Mouse (Mus musculus) midbrain, embryonic 15.5 days (tissue): Measurements from ENCODE around the gene Kdelr1. TPM values are rescaled to one million over a fixed set of nuclear protein-coding genes. Genes with fewer than 3 reads are reported as not detected.

Experiments used
- ATAC-seq: fragments of 200-750 bp; cut with Nextera tagmentation; replicated peaks from 2 replicates; pipeline ENCODE4 v1.8.0; 2017; ENCODE audit warnings: moderate TSS enrichment
- H3K27ac ChIP-seq: fragments of 300-500 bp; sonication (generic); 2 replicates; pipeline ENCODE4 v1.5.1; 2015; ENCODE audit warnings: mild to moderate bottlenecking, inconsistent platforms
- H3K27me3 ChIP-seq: fragments of 300-500 bp; sonication (generic); replicated peaks from 2 replicates; pipeline ENCODE4 v1.6.1; 2015; ENCODE audit warnings: inconsistent platforms
- H3K36me3 ChIP-seq: fragments of 300-500 bp; sonication (generic); replicated peaks from 2 replicates; pipeline ENCODE4 v1.6.1; 2015; ENCODE audit warnings: inconsistent platforms
- H3K4me1 ChIP-seq: fragments of 300-500 bp; sonication (generic); 2 replicates; pipeline ENCODE4 v1.6.1; 2015; ENCODE audit warnings: inconsistent platforms
- H3K4me2 ChIP-seq: fragments of 300-500 bp; sonication (generic); 2 replicates; pipeline ENCODE4 v1.6.1; 2015; ENCODE audit warnings: inconsistent platforms, mild to moderate bottlenecking, moderate library complexity
- H3K4me3 ChIP-seq: fragments of 300-500 bp; sonication (generic); 2 replicates; pipeline ENCODE4 v1.5.1; 2015; ENCODE audit warnings: mild to moderate bottlenecking, inconsistent platforms
- H3K9ac ChIP-seq: fragments of 300-500 bp; sonication (generic); 2 replicates; pipeline ENCODE4 v1.6.1; 2015; ENCODE audit warnings: mild to moderate bottlenecking, inconsistent platforms
- H3K9me3 ChIP-seq: fragments of 300-500 bp; sonication (generic); 2 replicates; pipeline ENCODE4 v1.6.1; 2016; ENCODE audit warnings: inconsistent platforms
- WGBS: fragments of 180-500 bp; shearing (Covaris S2); methylation state at CpG from one replicate; pipeline ENCODE4 v1.1.7; 2015; ENCODE audit warnings: mixed read lengths; 5-methylcytosine and 5-hydroxymethylcytosine counted together
- polyA plus RNA-seq: library from polyadenylated mRNA; unstranded; fragments of >200 nt; fragmentation: Nextera tagmentation; extraction: Ambion mirVana; gene quantifications from 2 replicates; pipeline ENCODE4 v1.2.1, GENCODE M21; 2015

Gene Kdelr1
- polyA plus RNA-seq, 1 experiment from 2014 or later = 53.0 TPM

DNA sequence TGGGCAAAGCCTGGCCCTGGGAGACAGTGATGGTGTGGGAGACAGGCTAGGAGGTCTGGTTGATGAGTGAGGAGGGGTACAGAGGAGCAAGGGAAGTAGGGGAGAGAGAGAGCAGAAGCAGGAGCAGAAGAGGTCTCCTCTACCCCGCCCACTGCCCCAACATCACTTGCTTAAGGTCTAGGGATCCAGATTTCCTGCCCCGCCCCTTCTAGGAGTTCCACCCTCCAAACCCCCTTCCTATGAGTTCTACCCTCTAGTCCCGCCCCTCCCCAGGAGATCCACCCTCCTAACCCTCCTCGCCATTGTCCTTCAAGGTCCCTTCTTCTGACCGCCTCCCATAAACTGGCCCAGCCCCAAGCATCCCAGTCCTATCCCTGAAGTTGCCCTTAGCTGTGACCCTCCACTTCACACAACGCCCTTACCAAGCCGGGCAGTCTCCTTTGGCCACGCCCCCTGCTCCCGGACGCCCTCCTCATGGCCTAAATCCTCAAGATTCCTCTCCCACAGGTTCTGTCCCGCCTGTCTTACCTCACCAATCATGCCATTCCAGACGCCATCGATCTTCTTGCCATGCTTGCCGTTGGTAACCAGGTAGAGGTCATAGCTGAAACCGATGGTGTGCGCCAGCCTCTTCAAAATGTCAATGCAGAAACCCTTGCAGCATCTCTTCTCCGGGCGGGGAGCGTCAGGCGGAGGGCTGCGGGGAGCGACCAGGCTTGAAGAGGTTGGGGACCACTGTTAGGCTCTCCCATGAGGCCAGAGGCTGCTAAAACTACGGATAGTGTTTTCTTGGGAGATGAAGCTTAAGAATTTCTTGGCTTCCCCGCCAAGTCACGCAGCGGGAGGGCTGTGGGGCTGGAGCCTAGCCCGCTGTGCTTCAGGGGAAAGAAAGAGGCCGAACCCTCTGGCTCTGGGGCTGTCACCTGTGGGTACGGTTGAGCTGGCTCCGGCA is 15.3 kb upstream of the Kdelr1 start:
- Histone ChIP-seq H3K4me2 (peak overlapping the region; percentile 50), H3K9me3 (no peaks in the 10 kb centered on the region), H3K27ac (no peak overlapping the region), H3K9ac (peak overlapping the region; percentile 14; the same call in 1 of the 2 replicates), H3K4me3 (peak overlapping the region; percentile 24), H3K36me3 (no peaks in the 10 kb centered on the region), H3K27me3 (peaks cover 18% of the 10 kb centered on the region), H3K4me1 (peaks cover 17% of the 10 kb centered on the region)
- no peak for ATAC-seq
- WGBS = 6% methylated on average over 30 of the region's 30 CpGs

DNA sequence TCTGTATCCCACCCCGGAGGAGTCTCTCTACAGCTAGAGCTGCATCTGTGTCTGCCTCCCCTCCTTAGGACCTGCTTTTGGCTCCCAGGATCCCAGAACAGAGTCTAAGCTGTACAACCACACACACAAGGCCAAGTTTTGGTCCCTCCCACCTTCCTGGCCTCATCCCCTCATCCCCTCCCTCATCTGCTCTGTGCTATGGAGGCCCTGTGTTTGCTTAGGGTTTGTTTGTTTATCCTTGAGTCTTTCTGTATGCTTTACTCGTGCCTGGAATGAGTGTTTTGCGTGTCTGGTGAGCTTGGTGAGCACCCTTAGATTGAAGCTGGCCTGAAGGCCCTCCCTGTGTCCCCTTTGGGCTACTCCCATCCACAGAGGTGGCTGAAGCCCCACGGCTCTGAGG is 13.6 kb upstream of the Kdelr1 start:
- 69% methylated on average over 4 of the region's 4 CpGs for WGBS
- Histone ChIP-seq H3K4me1 (peaks cover 17% of the 10 kb centered on the region), H3K9me3 (no peaks in the 10 kb centered on the region), H3K4me3 (no peak overlapping the region), H3K9ac (no peak overlapping the region), H3K4me2 (no peak overlapping the region), H3K36me3 (no peaks in the 10 kb centered on the region), H3K27ac (no peak overlapping the region), H3K27me3 (peaks cover 21% of the 10 kb centered on the region)
- no peak for ATAC-seq

DNA sequence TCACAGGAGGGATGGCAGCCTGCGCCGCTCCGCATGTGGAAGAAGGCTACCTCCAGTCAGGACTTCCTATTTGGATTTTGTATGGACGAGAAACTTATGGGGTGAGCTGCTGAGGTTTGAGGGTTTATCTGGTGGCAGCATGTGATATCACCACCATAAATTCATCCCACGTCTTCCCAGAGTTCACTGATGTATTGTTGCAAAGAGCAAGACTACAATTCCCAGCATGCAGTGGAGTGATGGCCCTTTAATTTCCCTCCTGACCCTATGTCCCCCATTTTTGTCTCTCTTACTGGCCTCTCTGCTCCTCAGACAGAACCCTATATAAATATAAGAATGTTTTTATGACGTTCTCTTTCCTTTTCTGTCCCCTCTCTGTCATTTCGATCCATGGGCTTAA is 9.8 kb upstream of the Kdelr1 start:
- Histone ChIP-seq H3K36me3 (no peaks in the 10 kb centered on the region), H3K27me3 (peaks cover 7% of the 10 kb centered on the region; the same call in 1 of the 2 replicates), H3K9ac (no peak overlapping the region), H3K4me2 (no peak overlapping the region), H3K4me1 (peaks cover 23% of the 10 kb centered on the region), H3K9me3 (no peaks in the 10 kb centered on the region), H3K27ac (no peak overlapping the region), H3K4me3 (no peak overlapping the region)
- 87% methylated on average over 7 of the region's 7 CpGs for WGBS
- no peak for ATAC-seq

DNA sequence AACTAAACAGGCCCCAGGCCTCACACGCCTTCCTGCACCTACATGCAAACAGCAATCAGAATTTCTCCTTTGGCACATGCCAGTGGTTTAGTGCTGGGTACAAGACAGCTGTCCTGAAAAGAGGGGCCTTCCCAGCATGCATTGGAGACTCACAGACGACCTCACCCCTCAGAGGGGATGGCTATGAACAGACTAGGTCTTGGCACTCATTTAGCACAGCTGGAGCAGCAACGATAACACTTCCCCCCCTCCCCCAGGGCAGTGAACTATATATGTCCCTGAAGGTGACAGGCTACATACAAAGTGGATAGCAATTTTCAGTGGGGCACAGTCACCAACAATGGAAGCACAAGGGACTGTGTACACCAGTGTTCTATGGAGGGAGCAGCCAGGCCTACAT is 8.1 kb upstream of the Kdelr1 start:
- no peaks in the 10 kb centered on the region for H3K9me3 ChIP-seq
- no peak overlapping the region for H3K4me3 ChIP-seq
- peaks cover 38% of the 10 kb centered on the region for H3K4me1 ChIP-seq
- H3K27ac ChIP-seq = no peak overlapping the region
- WGBS = 63% methylated on average over 3 of the region's 3 CpGs
- no peak overlapping the region for H3K9ac ChIP-seq
- no peak overlapping the region for H3K4me2 ChIP-seq
- no peaks in the 10 kb centered on the region for H3K36me3 ChIP-seq
- ATAC-seq = no peak
- 0 out of 2 replicates have a peak, but pooled peaks cover 4% of the 10 kb centered on the region for H3K27me3 ChIP-seq

DNA sequence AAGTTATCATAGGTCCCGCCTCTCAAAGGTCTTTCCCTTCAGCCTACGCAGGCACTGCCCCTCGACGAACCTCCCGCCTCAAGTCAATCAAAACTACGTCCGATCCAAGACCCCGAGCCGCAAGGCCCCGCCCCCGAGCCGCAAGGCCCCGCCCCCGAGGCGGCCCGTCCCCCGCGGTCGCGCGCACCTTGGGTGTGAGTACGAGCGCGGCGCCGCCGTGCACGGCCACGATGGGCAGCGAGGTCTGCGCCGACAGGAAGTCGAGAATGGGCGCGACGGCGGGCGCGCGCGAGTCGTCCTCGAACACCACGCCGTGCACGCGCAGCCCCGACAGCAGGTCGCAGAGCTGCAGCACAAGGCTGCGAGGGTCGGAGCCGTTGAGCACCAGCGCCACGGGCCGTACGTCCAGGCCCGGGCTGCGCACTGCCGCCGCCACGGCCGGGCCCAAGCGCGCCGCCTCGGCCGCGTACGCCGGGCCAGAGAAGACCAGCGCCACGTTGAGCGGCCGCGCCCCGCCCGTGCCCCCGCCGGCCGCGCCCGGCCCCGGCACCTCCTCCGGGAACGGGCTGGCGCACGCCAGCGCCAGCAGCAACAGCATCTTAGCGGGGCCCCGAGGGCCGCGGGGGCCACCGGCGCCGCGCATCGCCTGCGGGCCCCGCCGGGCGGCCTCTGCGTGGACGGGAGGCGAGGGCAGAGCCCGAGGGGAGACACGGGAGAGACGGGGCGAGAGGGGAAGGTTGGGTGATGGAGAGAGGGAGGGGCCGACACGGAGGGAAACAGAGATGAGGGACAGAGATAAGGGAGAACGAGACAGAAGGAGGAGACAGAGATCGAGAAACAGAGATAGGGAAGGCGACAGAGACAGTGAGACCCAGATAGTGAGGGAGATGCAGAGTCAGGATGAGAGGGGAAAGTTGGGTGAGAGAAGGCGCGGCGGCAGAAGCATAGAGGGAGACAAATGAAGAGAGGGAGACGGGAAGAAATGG is 6.4 kb upstream of the Kdelr1 start:
- H3K27ac ChIP-seq = peak overlapping the region; percentile 78
- H3K9me3 ChIP-seq = no peaks in the 10 kb centered on the region
- peak overlapping the region; percentile 88 for H3K9ac ChIP-seq
- H3K4me1 ChIP-seq = peaks cover 47% of the 10 kb centered on the region
- WGBS = under 1% methylated on average over 103 of the region's 117 CpGs
- 0 out of 2 replicates have a peak, but pooled peaks cover 4% of the 10 kb centered on the region for H3K27me3 ChIP-seq
- peak overlapping the region; percentile 68 for H3K4me3 ChIP-seq
- ATAC-seq = peak; percentile 51
- peak overlapping the region; percentile 87 for H3K4me2 ChIP-seq
- H3K36me3 ChIP-seq = no peaks in the 10 kb centered on the region

DNA sequence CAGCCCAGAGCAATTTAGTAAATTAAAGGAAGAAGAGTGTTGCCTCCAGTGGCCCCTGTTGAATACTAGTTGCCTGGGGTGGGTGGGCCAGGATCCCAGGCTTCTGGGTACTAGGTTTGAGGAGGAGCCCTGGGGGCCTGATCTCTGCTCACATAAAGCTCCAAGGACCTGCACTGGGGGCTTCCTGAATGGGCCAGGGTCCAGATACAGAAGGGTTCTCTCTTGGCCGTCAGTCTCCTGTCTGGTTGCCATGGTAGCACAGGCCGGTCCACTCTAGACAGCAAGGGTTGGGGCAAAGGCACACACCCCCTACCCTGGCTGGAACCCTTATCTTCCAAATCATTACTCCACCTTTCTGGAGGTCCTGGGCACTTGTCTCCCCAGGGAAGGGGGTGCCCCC is 4.7 kb upstream of the Kdelr1 start:
- Histone ChIP-seq H3K4me3 (peak overlapping the region; percentile 68), H3K4me1 (peaks cover 47% of the 10 kb centered on the region), H3K9ac (no peak overlapping the region; the same call in 1 of the 2 replicates), H3K27me3 (no peaks in the 10 kb centered on the region), H3K27ac (no peak overlapping the region), H3K36me3 (no peaks in the 10 kb centered on the region), H3K4me2 (peak overlapping the region; percentile 87), H3K9me3 (no peaks in the 10 kb centered on the region)
- WGBS = 4% methylated on average over 2 of the region's 2 CpGs
- ATAC-seq = no peak

DNA sequence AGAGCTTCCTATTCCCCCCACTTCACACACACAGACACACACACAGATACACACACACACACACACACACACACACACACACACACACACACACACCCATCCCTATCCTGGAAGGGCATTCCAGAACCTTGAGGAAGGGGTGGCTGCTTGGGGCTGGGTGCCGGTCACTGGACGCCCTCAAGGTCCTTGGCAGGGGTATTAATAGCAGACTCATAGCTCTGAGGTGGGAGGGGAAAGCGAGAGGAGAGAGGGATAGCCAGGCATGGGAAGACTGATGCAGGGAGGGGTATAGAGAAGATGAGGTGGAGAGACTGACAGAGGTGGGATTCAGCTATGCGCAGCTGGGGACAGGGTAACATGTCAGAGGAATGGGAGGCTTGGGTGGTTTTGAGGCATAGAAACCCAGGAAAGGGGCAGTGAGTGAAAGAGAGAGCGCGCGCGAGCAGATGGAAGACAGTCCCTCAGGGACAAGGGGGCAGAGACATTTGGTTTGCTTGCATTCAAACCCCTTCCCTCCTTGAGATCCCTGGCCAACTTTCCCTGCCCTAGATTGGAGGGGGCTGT is 3.4 kb upstream of the Kdelr1 start:
- Histone ChIP-seq H3K9me3 (no peaks in the 10 kb centered on the region), H3K27ac (peak overlapping the region; percentile 14), H3K27me3 (no peaks in the 10 kb centered on the region), H3K4me2 (peak overlapping the region; percentile 87), H3K36me3 (no peaks in the 10 kb centered on the region), H3K4me1 (peaks cover 55% of the 10 kb centered on the region), H3K4me3 (peak overlapping the region; percentile 68), H3K9ac (peak overlapping the region; percentile 90)
- WGBS = 8% methylated on average over 8 of the region's 8 CpGs
- ATAC-seq = no peak

DNA sequence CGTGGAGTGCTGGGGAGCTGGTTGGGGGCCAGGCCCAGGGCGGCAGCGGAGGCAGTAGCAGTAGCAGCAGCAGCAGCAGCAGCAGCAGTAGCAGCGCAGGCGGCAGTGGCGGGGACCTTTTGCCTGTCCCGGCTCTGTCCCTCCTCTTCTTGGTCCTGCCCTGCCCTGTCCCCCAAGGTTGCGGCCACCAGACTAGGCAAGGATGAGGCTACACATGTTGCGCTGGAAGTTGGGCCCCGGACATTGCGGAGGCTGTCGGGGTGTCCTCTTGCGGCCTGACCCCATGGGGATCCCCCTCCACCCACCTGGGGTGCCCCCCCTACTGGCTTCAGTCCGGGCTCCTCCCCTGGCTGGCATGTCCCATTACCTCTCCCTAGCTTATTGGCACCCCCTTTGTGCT is 2.8 kb upstream of the Kdelr1 start:
- Histone ChIP-seq H3K4me2 (peak overlapping the region; percentile 87), H3K27ac (peak overlapping the region; percentile 14), H3K9me3 (no peaks in the 10 kb centered on the region), H3K4me1 (peaks cover 61% of the 10 kb centered on the region), H3K36me3 (no peaks in the 10 kb centered on the region; the same call in 1 of the 2 replicates), H3K4me3 (peak overlapping the region; percentile 68), H3K27me3 (no peaks in the 10 kb centered on the region), H3K9ac (peak overlapping the region; percentile 90)
- no peak for ATAC-seq
- WGBS = 5% methylated on average over 14 of the region's 14 CpGs

DNA sequence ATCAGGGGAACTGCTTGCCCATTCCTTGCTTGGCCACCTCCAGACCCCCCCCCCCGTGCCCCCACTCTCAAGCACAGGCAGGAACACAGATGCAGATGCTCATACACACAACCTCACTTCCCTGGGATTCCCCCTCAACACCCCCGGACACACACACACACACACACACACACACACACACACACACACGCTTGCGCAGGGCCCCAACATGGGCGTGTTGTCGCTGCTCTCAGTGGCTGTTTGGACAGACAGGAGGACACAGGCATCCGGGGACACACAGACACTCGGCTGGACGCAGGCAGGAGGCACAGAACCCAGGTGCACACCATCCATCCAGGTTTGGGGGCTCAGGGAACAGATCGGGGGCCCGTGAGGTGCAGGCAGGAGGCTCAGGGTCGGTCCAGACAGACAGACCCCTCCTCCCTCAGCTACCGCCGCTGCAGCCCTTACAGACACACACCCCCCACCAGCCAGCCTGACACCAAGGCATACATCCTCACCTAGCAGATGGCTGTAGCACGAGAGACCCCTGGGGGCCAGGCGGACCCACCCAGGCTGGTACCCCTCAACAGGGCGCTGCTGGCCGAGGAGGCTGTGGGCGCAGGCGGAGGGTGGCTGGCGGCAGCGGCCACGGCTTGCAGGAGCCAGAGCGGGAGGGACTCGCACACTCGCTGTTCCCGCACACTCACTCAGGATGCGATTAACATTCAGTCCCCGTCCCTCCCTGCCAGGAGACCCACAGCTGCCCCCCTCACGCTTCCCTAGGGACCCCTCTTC is 2.1 kb upstream of the Kdelr1 start:
- Histone ChIP-seq H3K4me1 (peaks cover 66% of the 10 kb centered on the region), H3K4me3 (peak overlapping the region; percentile 68), H3K36me3 (no peaks in the 10 kb centered on the region; the same call in 1 of the 2 replicates), H3K4me2 (peak overlapping the region; percentile 87), H3K9ac (peak overlapping the region; percentile 90), H3K9me3 (no peaks in the 10 kb centered on the region), H3K27ac (peak overlapping the region; percentile 68), H3K27me3 (no peaks in the 10 kb centered on the region)
- WGBS = 1% methylated on average over 30 of the region's 30 CpGs
- ATAC-seq = peak; percentile 31

DNA sequence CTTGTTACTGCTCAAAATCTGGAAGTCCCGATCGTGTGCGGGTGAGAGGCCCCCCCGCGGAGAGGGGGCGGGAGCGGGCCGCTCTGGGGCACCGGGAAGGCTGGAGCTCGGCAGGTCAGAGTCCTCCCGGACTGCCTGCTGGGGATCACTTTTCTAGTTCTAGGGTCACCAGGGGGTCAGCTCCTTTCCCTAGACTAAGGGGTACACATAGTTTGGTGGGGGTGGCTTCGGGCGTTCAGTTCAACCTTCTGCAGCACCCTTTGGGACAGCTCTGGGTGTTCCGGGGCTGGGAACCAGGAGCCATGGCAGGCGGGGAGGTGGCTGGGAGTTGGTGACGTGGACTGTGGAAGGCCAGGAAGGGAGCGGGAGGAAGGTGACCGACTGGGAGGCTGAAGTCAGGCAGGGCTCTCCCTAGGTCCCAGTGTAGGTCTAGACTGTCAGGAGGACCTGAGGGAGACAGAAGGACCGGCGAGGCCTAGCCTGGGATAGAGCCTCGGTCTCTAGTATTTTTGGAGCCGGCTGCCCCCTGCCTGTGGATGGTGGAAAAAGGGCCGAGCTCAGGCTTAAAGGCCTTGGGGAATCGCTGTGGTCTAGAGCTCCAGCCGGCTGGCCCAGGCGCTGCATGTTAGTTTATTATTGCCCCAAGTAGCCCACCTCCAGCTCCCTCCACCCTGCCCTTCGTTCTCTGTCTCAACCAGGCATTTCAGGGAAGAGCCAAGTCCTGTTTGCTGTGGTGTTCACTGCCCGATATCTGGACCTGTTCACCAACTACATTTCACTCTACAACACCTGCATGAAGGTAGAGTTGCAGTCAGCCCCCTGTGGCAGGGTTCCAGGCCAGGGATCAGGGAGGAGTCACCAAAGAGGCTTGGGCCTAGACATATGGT is 732 bp downstream of the Kdelr1 start:
- Histone ChIP-seq H3K4me3 (peak overlapping the region; percentile 64), H3K4me2 (peak overlapping the region; percentile 59), H3K9ac (peak overlapping the region; percentile 66), H3K27me3 (no peaks in the 10 kb centered on the region), H3K9me3 (no peaks in the 10 kb centered on the region), H3K4me1 (peaks cover 50% of the 10 kb centered on the region), H3K27ac (peak overlapping the region; percentile 83), H3K36me3 (peaks cover 12% of the 10 kb centered on the region; the same call in 1 of the 2 replicates)
- ATAC-seq = peak; percentile 22
- 3% methylated on average over 28 of the region's 28 CpGs for WGBS
